ENCODE assay signal across 12 mouse cellular contexts in genomic region chr11:75403301-75404052, GRCm38 (mm10). TPM values are rescaled to one million over a fixed set of nuclear protein-coding genes. Genes with fewer than 3 reads are reported as not detected.
DNase-seq lines count a peak whose midpoint lies in the region; ATAC-seq and TF ChIP-seq lines count a peak whose summit lies in the region.
"Had no signal": no experiment of that assay in that cellular context is flagged by ENCODE, and none has a peak within 500 bp of the region (broad histone marks: within the 10 kb centered on the region; RNA-seq: fewer than 3 reads in every experiment).

No protein-coding gene starts in this region.

- H3K4me1 ChIP-seq in liver, adult 2 months (ENCODE audit: control insufficient read depth, insufficient read depth, low read length) = peaks cover 14% of the 10 kb centered on the region
- no peaks in the 10 kb centered on the region for H3K4me1 ChIP-seq in stomach, embryonic 14.5 days (ENCODE audit: control insufficient read depth, insufficient read depth, low read length)
- H3K4me1 ChIP-seq: forebrain, embryonic 13.5 days had no signal

- no peaks in the 10 kb centered on the region for H3K36me3 ChIP-seq in liver, adult 2 months (ENCODE audit: control insufficient read depth, insufficient read depth, low read length)
- H3K36me3 ChIP-seq in stomach, embryonic 14.5 days (ENCODE audit: control insufficient read depth, insufficient read depth, low read length) = no peaks in the 10 kb centered on the region

- H3K4me2 ChIP-seq in stomach, embryonic 14.5 days (replicated peaks; ENCODE audit: low read depth, low read length) = no peak overlapping the region
- H3K4me2 ChIP-seq: forebrain, embryonic 13.5 days; liver, embryonic 11.5 days had no signal

- peak overlapping the region; percentile 48 for H3K27ac ChIP-seq in liver, adult 2 months (replicated peaks; ENCODE audit: insufficient read depth, low read depth, low read length)
- peak overlapping the region; percentile 33; the same call in 1 of the 2 replicates for H3K27ac ChIP-seq in stomach, embryonic 14.5 days (ENCODE audit: low read length)
- H3K27ac ChIP-seq: forebrain, embryonic 13.5 days had no signal

- H3K9ac ChIP-seq in liver, adult 2 months (ENCODE audit: low read depth, low read length) = no peak overlapping the region
- H3K9ac ChIP-seq in stomach, embryonic 14.5 days (replicated peaks; ENCODE audit: low read depth, low read length) = no peak overlapping the region
- H3K9ac ChIP-seq: forebrain, embryonic 13.5 days had no signal

- peak; percentile 61 for DNase-seq in liver, adult 2 months (ENCODE audit: extremely low read depth, low read depth, low spot score)
- no peak for DNase-seq in liver
- peak; percentile 89 for DNase-seq in fibroblast of lung, adult 2 months (ENCODE audit: low read depth)
- DNase-seq in heart, postnatal 25 days (ENCODE audit: low spot score) = peak; percentile 40
- no peak for DNase-seq in cerebellum, adult 18-20 months
- DNase-seq: cerebellum, adult 8-10 months had no signal

- intact Hi-C loops in heart, postnatal 25 days (cut with DNase I) = loop anchor here (5.0 kb wide), 4 partner anchors 84 to 226 kb away; partner anchors contain the start of genes Ovca2, Prpf8, Rilp and Scarf1

- H3K4me3 ChIP-seq in liver, adult 2 months (ENCODE audit: insufficient read depth, low read depth, low read length) = no peak overlapping the region
- H3K4me3 ChIP-seq in stomach, embryonic 14.5 days (ENCODE audit: low read depth, low read length) = no peak overlapping the region
- H3K4me3 ChIP-seq: forebrain, embryonic 13.5 days had no signal

- no peak for TF ChIP-seq POLR2A in liver, adult 2 months (IDR thresholded peaks at IDR 0.05; ENCODE audit: extremely low read depth, insufficient read depth, low read length)

- WGBS in liver, adult 2 months = 71% methylated on average over 6 of the region's 6 CpGs
- WGBS in stomach, embryonic 14.5 days = 63% methylated on average over 6 of the region's 6 CpGs

- no peaks in the 10 kb centered on the region for H3K27me3 ChIP-seq in liver, adult 2 months (ENCODE audit: control insufficient read depth, insufficient read depth, low read length)
- H3K27me3 ChIP-seq in stomach, embryonic 14.5 days (ENCODE audit: control insufficient read depth, insufficient read depth, low read length) = no peaks in the 10 kb centered on the region
- H3K27me3 ChIP-seq: forebrain, embryonic 13.5 days had no signal

- no peaks in the 10 kb centered on the region for H3K9me3 ChIP-seq in stomach, embryonic 14.5 days (ENCODE audit: control insufficient read depth, low read depth, low read length)
- H3K9me3 ChIP-seq: forebrain, embryonic 13.5 days had no signal

- no peak for ATAC-seq in stomach, embryonic 14.5 days (ENCODE audit: insufficient number of reproducible peaks, insufficient read depth, low FRiP score, low read depth)
- no peak for ATAC-seq in megakaryocyte progenitor cell, adult 5-6 weeks (replicated peaks; ENCODE audit: poor library complexity)
- no peak for ATAC-seq in monocyte, adult 5-6 weeks (replicated peaks; ENCODE audit: insufficient number of reproducible peaks, low FRiP score, low TSS enrichment, poor library complexity, severe bottlenecking)
- ATAC-seq: forebrain, embryonic 13.5 days had no signal

- H3K79me2 ChIP-seq in liver, adult 2 months (ENCODE audit: control insufficient read depth, insufficient read depth, low read length) = no peaks in the 10 kb centered on the region

- TF ChIP-seq CTCF in liver, adult 2 months (IDR thresholded peaks at IDR 0.05; ENCODE audit: low read depth, low read length) = no peak

RNA-seq across cellular contexts. Expression of gene Serpinf1, which starts 19.0 kb away (rescaled TPM):
- 810 and 1,243 TPM in 2 replicates for total RNA-seq in liver, adult 2 months (2014; rRNA removed)
- polyA plus RNA-seq in liver, adult 2 months (2012; rRNA removed) = 891 and 972 TPM in 2 replicates
- 10 to 100 TPM; 26.3 to 26.9 TPM for total RNA-seq in heart, postnatal 25 days (2021)
- 54.2 and 59.0 TPM in 2 replicates for polyA plus RNA-seq in stomach, embryonic 14.5 days (2014; fragmentation: Nextera tagmentation; extraction: Ambion mirVana)
- 99.9 and 117 TPM in 2 replicates for total RNA-seq in megakaryocyte progenitor cell, adult 5-6 weeks (2015)
- total RNA-seq in megakaryocyte progenitor cell, adult 5-6 weeks (2017) = 70.7 and 92.3 TPM in 2 replicates
- total RNA-seq in monocyte, adult 5-6 weeks (2017) = not detected in 3 replicates
- total RNA-seq: MEL had no signal

RNA-seq across cellular contexts. Expression of gene Serpinf2, which starts 35.9 kb away (rescaled TPM):
- total RNA-seq in liver, adult 2 months (2014; rRNA removed) = 687 and 824 TPM in 2 replicates
- polyA plus RNA-seq in liver, adult 2 months (2012; rRNA removed) = 1,567 and 1,654 TPM in 2 replicates
- not detected for total RNA-seq in heart, postnatal 25 days (2021)
- 14.9 and 17.2 TPM in 2 replicates for polyA plus RNA-seq in stomach, embryonic 14.5 days (2014; fragmentation: Nextera tagmentation; extraction: Ambion mirVana)
- 0.20 TPM in 1 of 2 replicates, not detected in the other for total RNA-seq in megakaryocyte progenitor cell, adult 5-6 weeks (2015)
- total RNA-seq in megakaryocyte progenitor cell, adult 5-6 weeks (2017) = not detected in 2 replicates
- total RNA-seq in monocyte, adult 5-6 weeks (2017) = 0.19 TPM in 1 of 3 replicates, not detected in the others
- total RNA-seq: MEL had no signal
- polyA plus RNA-seq: forebrain, embryonic 13.5 days had no signal

RNA-seq across cellular contexts. Expression of gene Wdr81, which starts 51.0 kb away (rescaled TPM):
- total RNA-seq in liver, adult 2 months (2014; rRNA removed) = 14.4 and 30.4 TPM in 2 replicates
- 20.3 and 21.5 TPM in 2 replicates for polyA plus RNA-seq in liver, adult 2 months (2012; rRNA removed)
- total RNA-seq in heart, postnatal 25 days (2021) = 1 to 10 TPM; 7.7 to 9.1 TPM
- polyA plus RNA-seq in stomach, embryonic 14.5 days (2014; fragmentation: Nextera tagmentation; extraction: Ambion mirVana) = 4.6 and 5.1 TPM in 2 replicates
- 7.1 and 8.0 TPM in 2 replicates for total RNA-seq in megakaryocyte progenitor cell, adult 5-6 weeks (2015)
- total RNA-seq in megakaryocyte progenitor cell, adult 5-6 weeks (2017) = 5.7 and 8.0 TPM in 2 replicates
- 15.9 to 17.9 TPM (median 16.5 TPM) in 3 replicates for total RNA-seq in monocyte, adult 5-6 weeks (2017)

RNA-seq across cellular contexts. Expression of gene Smyd4, which starts 55.2 kb away (rescaled TPM):
- 1.8 and 2.5 TPM in 2 replicates for total RNA-seq in liver, adult 2 months (2014; rRNA removed)
- polyA plus RNA-seq in liver, adult 2 months (2012; rRNA removed) = 0.93 and 1.1 TPM in 2 replicates
- 1 to 10 TPM; 4.3 to 4.6 TPM for total RNA-seq in heart, postnatal 25 days (2021)
- 12.6 and 14.2 TPM in 2 replicates for polyA plus RNA-seq in stomach, embryonic 14.5 days (2014; fragmentation: Nextera tagmentation; extraction: Ambion mirVana)
- total RNA-seq in megakaryocyte progenitor cell, adult 5-6 weeks (2015) = 2.2 and 5.1 TPM in 2 replicates
- 13.9 and 21.9 TPM in 2 replicates for total RNA-seq in megakaryocyte progenitor cell, adult 5-6 weeks (2017)
- 11.4 to 20.4 TPM (median 12.6 TPM) in 3 replicates for total RNA-seq in monocyte, adult 5-6 weeks (2017)

RNA-seq across cellular contexts. Expression of gene Rpa1, which starts 55.4 kb away (rescaled TPM):
- total RNA-seq in liver, adult 2 months (2014; rRNA removed) = 19.9 and 21.4 TPM in 2 replicates
- 10.3 and 10.5 TPM in 2 replicates for polyA plus RNA-seq in liver, adult 2 months (2012; rRNA removed)
- total RNA-seq in heart, postnatal 25 days (2021) = 10 to 100 TPM; 58.0 to 63.5 TPM
- 111 and 121 TPM in 2 replicates for polyA plus RNA-seq in stomach, embryonic 14.5 days (2014; fragmentation: Nextera tagmentation; extraction: Ambion mirVana)
- 50.1 and 53.0 TPM in 2 replicates for total RNA-seq in megakaryocyte progenitor cell, adult 5-6 weeks (2015)
- total RNA-seq in megakaryocyte progenitor cell, adult 5-6 weeks (2017) = 176 and 178 TPM in 2 replicates
- 80.4 to 103 TPM (median 85.0 TPM) in 3 replicates for total RNA-seq in monocyte, adult 5-6 weeks (2017)

Comparison
In these comparisons a context has a peak if more than half of its experiments do, and no peak if none do; other contexts are left out.
1. DNase-seq: peak in liver, adult 2 months (single experiment), fibroblast of lung, adult 2 months (single experiment) and heart, postnatal 25 days (single experiment); none in liver (single experiment) and cerebellum, adult 18-20 months (0 of 2).
2. RNA of gene Serpinf1, which starts 19.0 kb away (total RNA-seq): 810 to 1,243 TPM in liver, adult 2 months, 70.7 to 117 TPM in megakaryocyte progenitor cell, adult 5-6 weeks and 26.3 to 26.9 TPM in heart, postnatal 25 days; not detected in monocyte, adult 5-6 weeks; every median in the first group is over 10 times any median in the second.
3. RNA of gene Serpinf2, which starts 35.9 kb away (total RNA-seq): 687 to 824 TPM in liver, adult 2 months; 0.20 TPM in megakaryocyte progenitor cell, adult 5-6 weeks, 0.19 TPM in monocyte, adult 5-6 weeks and not detected in heart, postnatal 25 days; every median in the first group is over 100 times any median in the second.